Mouse (Mus musculus) embryonic stem cell, embryonic (primary cell): ENCODE data around the gene Alx3.
"Not testable (repeated sequence)": the region's sequence is repeated elsewhere in the genome, so short reads cannot be mapped to it uniquely, and the experiment has no call there.

Source experiments
- CTCF ChIA-PET, 4 experiments: fragments of 300-600 bp in 2 of 4; fragments of 350-600 bp in 2 of 4; sonication (Branson Sonifier 250); formaldehyde crosslinking; loops; one replicate each; lab custom pipeline; 2022; ENCODE audit warnings: inconsistent platforms in 2 of 4; lab: Charles Lee
- POLR2A ChIA-PET, 4 experiments: fragments of 300-600 bp in 2 of 4; fragments of 350-600 bp in 2 of 4; sonication (Branson Sonifier 250); formaldehyde crosslinking; loops; one replicate each; lab custom pipeline; 2022; ENCODE audit warnings: antibody characterized with exemption in 4 of 4, inconsistent platforms in 1 of 4; lab: Charles Lee

Alx3 gene

GRCm38 (mm10) chr3:107631523-107631958, 36.7 kb downstream of the Alx3 start, which contains the start of gene Strip1:
Gene Strip1 (minus strand): TSS chr3:107631694.
- POLR2A ChIA-PET, result interaction anchor here in 1 of 4 experiments (0.9 to 1.4 kb wide), 3 partner anchors 19 to 64 kb away, joined by 3 read pairs; no protein-coding TSS in a partner anchor
- CTCF ChIA-PET, result interaction anchor here in 1 of 4 experiments (0.6 kb wide), 1 partner anchor 232 kb away, joined by 3 read pairs; no protein-coding TSS in a partner anchor

GRCm38 (mm10) chr3:107632786-107633185, 38.0 kb downstream of the Alx3 start:
- ChIA-PET POLR2A (no interaction called here), CTCF (no interaction called here)

GRCm38 (mm10) chr3:107633906-107634305, 39.1 kb downstream of the Alx3 start:
- ChIA-PET POLR2A (interaction anchor here in 1 of 4 experiments (1.1 kb wide), 1 partner anchor 62 kb away, joined by 3 read pairs; no protein-coding TSS in a partner anchor), CTCF (no interaction called here)

GRCm38 (mm10) chr3:107635836-107636235, 41.0 kb downstream of the Alx3 start:
- ChIA-PET CTCF (interaction anchor here in 1 of 4 experiments (0.6 kb wide), 1 partner anchor 463 kb away, joined by 5 read pairs; no protein-coding TSS in a partner anchor), POLR2A (interaction anchor here in 2 of 4 experiments (0.6 to 1.5 kb wide), 4 partner anchors 15 to 478 kb away, joined by 3 to 5 read pairs (median 4); partner anchors contain the start of gene Alx3 (in 1 of the 2))

GRCm38 (mm10) chr3:107636236-107636635, 41.4 kb downstream of the Alx3 start:
- CTCF ChIA-PET, result no interaction called here
- POLR2A ChIA-PET, result interaction anchor here in 2 of 4 experiments (0.6 to 1.5 kb wide), 3 partner anchors 14 to 477 kb away, joined by 3 to 5 read pairs (median 4); no protein-coding TSS in a partner anchor

DNA sequence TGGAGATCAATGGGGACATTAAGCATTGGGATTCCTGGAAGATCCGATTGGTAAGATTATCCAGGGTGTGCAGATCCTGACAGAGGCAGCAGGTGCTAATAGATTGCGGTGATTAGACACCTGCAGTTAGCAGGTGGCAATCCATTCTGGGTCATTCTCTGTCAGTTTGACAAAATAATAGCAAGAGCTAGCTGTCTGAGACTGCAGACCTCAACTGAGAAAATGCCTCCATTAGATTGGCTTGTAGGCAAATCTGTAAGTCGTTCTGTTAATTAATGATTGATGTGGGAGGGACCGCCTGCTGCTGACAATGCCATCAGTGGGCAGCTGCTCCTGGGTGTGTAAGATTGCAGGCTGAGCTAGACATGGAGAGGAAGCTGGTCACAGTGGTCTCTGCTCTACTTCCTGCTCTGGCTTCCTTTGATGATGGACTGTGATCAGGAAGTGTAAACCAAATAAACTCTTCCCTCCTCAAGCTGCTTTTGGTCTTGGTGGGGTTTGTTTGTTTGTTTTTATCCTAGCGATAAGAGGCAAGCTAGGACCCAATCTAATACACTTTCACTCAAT, 42.9 kb downstream of the Alx3 start:
- ChIA-PET CTCF (interaction anchor here in 2 of 4 experiments (0.5 to 0.7 kb wide), 2 partner anchors 30 to 283 kb away, joined by 3 read pairs; no protein-coding TSS in a partner anchor), POLR2A (interaction anchor here in 2 of 4 experiments (0.5 to 0.6 kb wide), 2 partner anchors 446 to 647 kb away, joined by 3 read pairs; no protein-coding TSS in a partner anchor)

GRCm38 (mm10) chr3:107646947-107647346, 52.1 kb downstream of the Alx3 start:
- ChIA-PET POLR2A (no interaction called here), CTCF (no interaction called here)

DNA sequence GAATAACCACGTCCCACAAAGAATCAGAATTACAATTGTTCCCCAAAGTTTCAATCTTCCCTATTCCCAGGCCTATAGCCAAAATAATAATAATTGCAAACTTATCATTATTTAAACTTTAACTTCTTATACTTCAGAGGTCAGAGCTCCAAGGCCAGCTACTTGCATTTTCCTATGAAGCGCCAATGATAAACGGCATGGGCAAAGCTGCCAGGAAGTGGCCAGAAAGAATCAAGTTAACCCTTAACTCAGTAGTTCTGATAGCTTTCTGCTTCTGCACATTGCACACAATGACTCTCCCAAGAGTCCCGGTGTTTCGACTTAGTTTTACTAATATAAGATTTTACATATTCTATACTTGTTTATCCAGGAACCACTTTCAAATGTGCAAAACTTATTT, 55.4 kb downstream of the Alx3 start:
- POLR2A ChIA-PET, result interaction anchor here in 2 of 4 experiments (0.7 to 1.0 kb wide), 2 partner anchors 15 to 1072 kb away, joined by 3 read pairs; partner anchors contain the start of gene Gpsm2 (in 1 of the 2)
- CTCF ChIA-PET, result not testable (repeated sequence)

GRCm38 (mm10) chr3:107652968-107653367, 58.1 kb downstream of the Alx3 start:
- CTCF ChIA-PET, result no interaction called here
- POLR2A ChIA-PET, result no interaction called here

GRCm38 (mm10) chr3:107654861-107655260, 60.0 kb downstream of the Alx3 start:
- CTCF ChIA-PET, result interaction anchor here in 1 of 4 experiments (0.5 kb wide), 1 partner anchor 50 kb away, joined by 3 read pairs; no protein-coding TSS in a partner anchor
- POLR2A ChIA-PET, result no interaction called here
